8 mouse cellular contexts compared by ENCODE assay signal in the genomic region with DNA sequence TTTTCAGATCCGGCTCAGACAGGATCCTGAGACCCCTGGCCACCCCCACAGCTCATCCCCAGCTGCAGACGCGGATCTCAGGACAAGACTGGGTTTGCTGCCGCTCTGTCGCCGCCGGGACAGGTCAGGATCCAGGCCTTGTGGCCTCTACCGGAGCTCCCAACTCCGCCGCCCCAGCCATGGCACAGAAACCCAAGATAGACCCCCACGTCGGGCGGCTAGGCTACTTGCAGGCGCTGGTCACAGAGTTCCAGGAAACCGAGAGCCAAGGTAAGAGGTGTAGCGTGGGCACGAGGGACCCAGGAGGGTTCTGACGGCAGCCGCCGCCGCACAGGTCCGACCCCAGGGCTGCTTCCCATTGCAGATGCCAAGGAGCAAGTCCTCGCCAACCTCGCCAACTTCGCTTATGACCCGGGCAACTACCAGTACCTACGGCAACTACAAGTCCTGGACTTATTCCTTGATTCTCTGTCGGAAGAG. TPM values are rescaled to one million over a fixed set of nuclear protein-coding genes. Genes with fewer than 3 reads are reported as not detected.
A peak's percentile ranks its signal among the peaks of the same experiment; 100 is the strongest.
DNase-seq lines count a peak whose midpoint lies in the region; ATAC-seq and TF ChIP-seq lines count a peak whose summit lies in the region.

No protein-coding gene starts in this region.

- 2% methylated on average over 28 of the region's 28 CpGs for WGBS in liver, adult 2 months
- WGBS in embryonic facial prominence, embryonic 13.5 days: 4% methylated on average over 28 of the region's 28 CpGs
- WGBS in limb, embryonic 10.5 days: 5% methylated on average over 28 of the region's 28 CpGs
- 2% methylated on average over 28 of the region's 28 CpGs for WGBS in neural tube, embryonic 13.5 days

- peaks cover 16% of the 10 kb centered on the region for H3K4me1 ChIP-seq in liver, adult 2 months (ENCODE audit: control insufficient read depth, insufficient read depth, low read length)
- peaks cover 32% of the 10 kb centered on the region for H3K4me1 ChIP-seq in embryonic facial prominence, embryonic 13.5 days
- peaks cover 42% of the 10 kb centered on the region for H3K4me1 ChIP-seq in limb, embryonic 10.5 days
- H3K4me1 ChIP-seq in neural tube, embryonic 13.5 days (replicated peaks): peaks cover 37% of the 10 kb centered on the region

- H3K36me3 ChIP-seq in liver, adult 2 months (ENCODE audit: control insufficient read depth, insufficient read depth, low read length): no peaks in the 10 kb centered on the region
- peaks cover 7% of the 10 kb centered on the region; the same call in 1 of the 2 replicates for H3K36me3 ChIP-seq in embryonic facial prominence, embryonic 13.5 days
- H3K36me3 ChIP-seq in limb, embryonic 10.5 days: peaks cover 5% of the 10 kb centered on the region
- peaks cover 7% of the 10 kb centered on the region; the same call in 1 of the 2 replicates for H3K36me3 ChIP-seq in neural tube, embryonic 13.5 days

- H3K4me3 ChIP-seq in liver, adult 2 months (ENCODE audit: insufficient read depth, low read depth, low read length): peak overlapping the region; percentile 95
- H3K4me3 ChIP-seq in embryonic facial prominence, embryonic 13.5 days: peak overlapping the region; percentile 79
- peak overlapping the region; percentile 85 for H3K4me3 ChIP-seq in limb, embryonic 10.5 days
- peak overlapping the region; percentile 83 for H3K4me3 ChIP-seq in neural tube, embryonic 13.5 days

- no peak; the same call in 1 of the 2 replicates for ATAC-seq in embryonic facial prominence, embryonic 13.5 days (ENCODE audit: insufficient number of reproducible peaks, insufficient read depth, low FRiP score, low TSS enrichment, low read depth)
- ATAC-seq in neural tube, embryonic 13.5 days (ENCODE audit: low read depth): peak; percentile 60

- TF ChIP-seq CTCF in liver, adult 2 months (IDR thresholded peaks at IDR 0.05; ENCODE audit: low read depth, low read length): no peak

- H3K4me2 ChIP-seq in embryonic facial prominence, embryonic 13.5 days: peak overlapping the region; percentile 94
- peak overlapping the region; percentile 98 for H3K4me2 ChIP-seq in neural tube, embryonic 13.5 days

- H3K27ac ChIP-seq in liver, adult 2 months (replicated peaks; ENCODE audit: insufficient read depth, low read depth, low read length): peak overlapping the region; percentile 29
- peak overlapping the region; percentile 64 for H3K27ac ChIP-seq in embryonic facial prominence, embryonic 13.5 days
- peak overlapping the region; percentile 85 for H3K27ac ChIP-seq in limb, embryonic 10.5 days
- peak overlapping the region; percentile 86 for H3K27ac ChIP-seq in neural tube, embryonic 13.5 days (replicated peaks)

- intact Hi-C loops in left cerebral cortex, postnatal 10 days (cut with DNase I): loop anchor here (2.0 kb wide), 2 partner anchors 55 to 117 kb away; partner anchors contain the start of gene Kctd2

- DNase-seq in liver, adult 2 months (ENCODE audit: extremely low read depth, low read depth, low spot score): no peak
- DNase-seq in liver: no peak
- DNase-seq in limb, embryonic 10.5 days (ENCODE audit: low spot score): no peak
- DNase-seq in left cerebral cortex, postnatal 10 days (ENCODE audit: extremely low spot score in 1 of 2, low spot score in 2 of 2): no peak
- DNase-seq in testis, postnatal 14 days (ENCODE audit: low spot score): no peak
- DNase-seq in adrenal gland, adult 8-10 months: no peak

- H3K9ac ChIP-seq in liver, adult 2 months (ENCODE audit: low read depth, low read length): peak overlapping the region; percentile 82
- peak overlapping the region; percentile 83 for H3K9ac ChIP-seq in embryonic facial prominence, embryonic 13.5 days
- peak overlapping the region; percentile 84 for H3K9ac ChIP-seq in neural tube, embryonic 13.5 days

- H3K79me2 ChIP-seq in liver, adult 2 months (ENCODE audit: control insufficient read depth, insufficient read depth, low read length): peaks cover 11% of the 10 kb centered on the region; the same call in 1 of the 2 replicates

- no peaks in the 10 kb centered on the region for H3K27me3 ChIP-seq in liver, adult 2 months (ENCODE audit: control insufficient read depth, insufficient read depth, low read length)
- no peaks in the 10 kb centered on the region for H3K27me3 ChIP-seq in embryonic facial prominence, embryonic 13.5 days
- no peaks in the 10 kb centered on the region for H3K27me3 ChIP-seq in limb, embryonic 10.5 days (ENCODE audit: low read depth, poor library complexity, severe bottlenecking)
- H3K27me3 ChIP-seq in neural tube, embryonic 13.5 days: no peaks in the 10 kb centered on the region

- no peak for TF ChIP-seq POLR2A in liver, adult 2 months (IDR thresholded peaks at IDR 0.05; ENCODE audit: extremely low read depth, insufficient read depth, low read length)

- H3K9me3 ChIP-seq in embryonic facial prominence, embryonic 13.5 days: no peaks in the 10 kb centered on the region
- H3K9me3 ChIP-seq in limb, embryonic 10.5 days (replicated peaks): no peaks in the 10 kb centered on the region
- H3K9me3 ChIP-seq in neural tube, embryonic 13.5 days: no peaks in the 10 kb centered on the region

RNA-seq across cellular contexts. Expression of gene Armc7, which starts 0.3 kb away (rescaled TPM):
- total RNA-seq in liver, adult 2 months (2014; rRNA removed): 1.6 and 1.7 TPM in 2 replicates
- polyA plus RNA-seq in liver, adult 2 months (2012; rRNA removed): 3.2 and 4.0 TPM in 2 replicates
- 11.6 and 11.9 TPM in 2 replicates for polyA plus RNA-seq in embryonic facial prominence, embryonic 13.5 days (2015; fragmentation: Nextera tagmentation; extraction: Ambion mirVana)
- polyA plus RNA-seq in limb, embryonic 10.5 days (2016; fragmentation: Nextera tagmentation; extraction: Ambion mirVana): 7.0 and 9.9 TPM in 2 replicates
- polyA plus RNA-seq in neural tube, embryonic 13.5 days (2015; fragmentation: Nextera tagmentation; extraction: Ambion mirVana): 13.1 and 14.4 TPM in 2 replicates
- 1 to 10 TPM; 9.0 to 9.2 TPM for total RNA-seq in left cerebral cortex, postnatal 10 days (2021)
- total RNA-seq in adrenal gland, adult 8-10 months (2022): 10 to 100 TPM in 3 of 4 experiments, 1 to 10 TPM in 1; 8.6 to 11.7 (median 11.2) TPM

RNA-seq across cellular contexts. Expression of gene Slc16a5, which starts 13.5 kb away (rescaled TPM):
- 23.0 and 36.3 TPM in 2 replicates for total RNA-seq in liver, adult 2 months (2014; rRNA removed)
- 49.1 and 101 TPM in 2 replicates for polyA plus RNA-seq in liver, adult 2 months (2012; rRNA removed)
- polyA plus RNA-seq in embryonic facial prominence, embryonic 13.5 days (2015; fragmentation: Nextera tagmentation; extraction: Ambion mirVana): 0.17 and 0.44 TPM in 2 replicates
- 0.23 and 0.25 TPM in 2 replicates for polyA plus RNA-seq in limb, embryonic 10.5 days (2016; fragmentation: Nextera tagmentation; extraction: Ambion mirVana)
- 0.20 TPM in 1 of 2 replicates, not detected in the other for polyA plus RNA-seq in neural tube, embryonic 13.5 days (2015; fragmentation: Nextera tagmentation; extraction: Ambion mirVana)
- not detected for total RNA-seq in left cerebral cortex, postnatal 10 days (2021)
- under 1 TPM in 1 of 4 experiments, not detected in 3; 0.21 TPM for total RNA-seq in adrenal gland, adult 8-10 months (2022)

RNA-seq across cellular contexts. Expression of gene Nt5c, which starts 15.9 kb away (rescaled TPM):
- total RNA-seq in liver, adult 2 months (2014; rRNA removed): 39.2 and 39.5 TPM in 2 replicates
- polyA plus RNA-seq in liver, adult 2 months (2012; rRNA removed): 29.6 and 32.6 TPM in 2 replicates
- 77.2 and 85.3 TPM in 2 replicates for polyA plus RNA-seq in embryonic facial prominence, embryonic 13.5 days (2015; fragmentation: Nextera tagmentation; extraction: Ambion mirVana)
- polyA plus RNA-seq in limb, embryonic 10.5 days (2016; fragmentation: Nextera tagmentation; extraction: Ambion mirVana): 66.2 and 83.5 TPM in 2 replicates
- 95.6 and 96.7 TPM in 2 replicates for polyA plus RNA-seq in neural tube, embryonic 13.5 days (2015; fragmentation: Nextera tagmentation; extraction: Ambion mirVana)
- total RNA-seq in left cerebral cortex, postnatal 10 days (2021): 10 to 100 TPM; 78.6 to 80.8 TPM
- 100 to 1,000 TPM; 119 to 222 (median 142) TPM for total RNA-seq in adrenal gland, adult 8-10 months (2022)

RNA-seq across cellular contexts. Expression of gene Trim80, which starts 35.5 kb away (rescaled TPM):
- total RNA-seq in liver, adult 2 months (2014; rRNA removed): 0.74 and 0.94 TPM in 2 replicates
- 2.0 and 4.0 TPM in 2 replicates for polyA plus RNA-seq in liver, adult 2 months (2012; rRNA removed)
- polyA plus RNA-seq in embryonic facial prominence, embryonic 13.5 days (2015; fragmentation: Nextera tagmentation; extraction: Ambion mirVana): 0.14 TPM in 1 of 2 replicates, not detected in the other
- polyA plus RNA-seq in limb, embryonic 10.5 days (2016; fragmentation: Nextera tagmentation; extraction: Ambion mirVana): 0.18 and 0.26 TPM in 2 replicates
- not detected in 2 replicates for polyA plus RNA-seq in neural tube, embryonic 13.5 days (2015; fragmentation: Nextera tagmentation; extraction: Ambion mirVana)
- total RNA-seq in left cerebral cortex, postnatal 10 days (2021): under 1 TPM in 1 of 2 experiments, not detected in 1; 0.24 TPM
- not detected for total RNA-seq in adrenal gland, adult 8-10 months (2022)

RNA-seq across cellular contexts. Expression of gene Jpt1, which starts 38.4 kb away (rescaled TPM):
- total RNA-seq in liver, adult 2 months (2014; rRNA removed): 14.1 and 17.2 TPM in 2 replicates
- 25.1 and 28.4 TPM in 2 replicates for polyA plus RNA-seq in liver, adult 2 months (2012; rRNA removed)
- 566 and 584 TPM in 2 replicates for polyA plus RNA-seq in embryonic facial prominence, embryonic 13.5 days (2015; fragmentation: Nextera tagmentation; extraction: Ambion mirVana)
- polyA plus RNA-seq in limb, embryonic 10.5 days (2016; fragmentation: Nextera tagmentation; extraction: Ambion mirVana): 483 and 492 TPM in 2 replicates
- polyA plus RNA-seq in neural tube, embryonic 13.5 days (2015; fragmentation: Nextera tagmentation; extraction: Ambion mirVana): 1,262 and 1,276 TPM in 2 replicates
- 100 to 1,000 TPM; 312 to 341 TPM for total RNA-seq in left cerebral cortex, postnatal 10 days (2021)
- 100 to 1,000 TPM in 1 of 4 experiments, 10 to 100 TPM in 3; 86.2 to 109 (median 94.4) TPM for total RNA-seq in adrenal gland, adult 8-10 months (2022)

Comparison
In these comparisons a context has a peak if more than half of its experiments do, and no peak if none do; other contexts are left out.
1. H3K27ac ChIP-seq: peak in every context shown above with its lines; median percentile 86 in neural tube, embryonic 13.5 days; 85 in limb, embryonic 10.5 days; 64 in embryonic facial prominence, embryonic 13.5 days; 29 in liver, adult 2 months.
2. RNA of gene Slc16a5, which starts 13.5 kb away (polyA plus RNA-seq): 49.1 to 101 TPM in liver, adult 2 months; 0.23 to 0.25 TPM in limb, embryonic 10.5 days, 0.20 TPM in neural tube, embryonic 13.5 days and 0.17 to 0.44 TPM in embryonic facial prominence, embryonic 13.5 days; every median in the first group is over 10 times any median in the second.
3. Peak in every context shown above with its lines, with median percentiles within 50 percentile points of each other: H3K4me3 ChIP-seq and H3K9ac ChIP-seq.